Mouse (Mus musculus) kidney, embryonic 14.5 days (tissue): ENCODE data around the gene AC134908.4. TPM values are rescaled to one million over a fixed set of nuclear protein-coding genes. Genes with fewer than 3 reads are reported as not detected.

Experiments used
- ATAC-seq: fragments of 200-750 bp; cut with Nextera tagmentation; 2 replicates; pipeline ENCODE4 v1.8.0; 2017; ENCODE audit warnings: moderate number of reproducible peaks, mild to moderate bottlenecking, moderate TSS enrichment, moderate library complexity; ENCODE audit not compliant: low FRiP score, low TSS enrichment
- H3K27ac ChIP-seq: fragments of 300-500 bp; sonication (generic); 2 replicates; pipeline ENCODE4 v1.5.1; 2014; ENCODE audit warnings: low read depth, mild to moderate bottlenecking, low read length, moderate library complexity, mixed read lengths
- H3K27me3 ChIP-seq: fragments of 300-500 bp; sonication (generic); 2 replicates; pipeline ENCODE4 v1.6.1; 2014; ENCODE audit warnings: mild to moderate bottlenecking, low read length; ENCODE audit not compliant: control insufficient read depth, insufficient read depth
- H3K36me3 ChIP-seq: fragments of 300-500 bp; sonication (generic); 2 replicates; pipeline ENCODE4 v1.6.1; 2014; ENCODE audit warnings: low read length, mixed read lengths; ENCODE audit not compliant: control insufficient read depth, insufficient read depth
- H3K4me1 ChIP-seq: fragments of 300-500 bp; sonication (generic); 2 replicates; pipeline ENCODE4 v1.6.1; 2014; ENCODE audit warnings: low read length, mixed read lengths; ENCODE audit not compliant: control insufficient read depth, insufficient read depth
- H3K4me2 ChIP-seq: fragments of 300-500 bp; sonication (generic); replicated peaks from 2 replicates; pipeline ENCODE4 v1.6.1; 2014; ENCODE audit warnings: low read depth, mild to moderate bottlenecking, low read length
- H3K4me3 ChIP-seq: fragments of 300-500 bp; sonication (generic); 2 replicates; pipeline ENCODE4 v1.5.1; 2014; ENCODE audit warnings: mild to moderate bottlenecking, low read length
- H3K9ac ChIP-seq: fragments of 300-500 bp; sonication (generic); 2 replicates; pipeline ENCODE4 v1.6.1; 2014; ENCODE audit warnings: low read depth, mild to moderate bottlenecking, low read length, moderate library complexity
- H3K9me3 ChIP-seq: fragments of 300-500 bp; sonication (generic); 2 replicates; pipeline ENCODE4 v1.6.1; 2016; ENCODE audit warnings: low read length; ENCODE audit not compliant: control insufficient read depth
- WGBS: fragments of 180-500 bp; shearing (Covaris S2); extraction: QIAGEN DNeasy Blood & Tissue Kit; methylation state at CpG from one replicate; pipeline ENCODE4 v1.1.7; 2014; 5-methylcytosine and 5-hydroxymethylcytosine counted together
- polyA plus RNA-seq: library from polyadenylated mRNA; unstranded; fragments of >200 nt; fragmentation: Nextera tagmentation; extraction: Ambion mirVana; gene quantifications from 2 replicates; pipeline ENCODE4 v1.2.1, GENCODE M21; 2014

Gene AC134908.4
- polyA plus RNA-seq, 1 experiment from 2014 or later, result not detected

GRCm38 (mm10) chr17:25838904-25839303 lies 43.4 kb upstream of the AC134908.4 start:
- WGBS, result 86% methylated on average over 4 of the region's 4 CpGs
- Histone ChIP-seq H3K4me1 (peaks cover 45% of the 10 kb centered on the region), H3K36me3 (peaks cover 54% of the 10 kb centered on the region), H3K27me3 (no peaks in the 10 kb centered on the region), H3K27ac (no peak overlapping the region), H3K9me3 (no peaks in the 10 kb centered on the region), H3K4me2 (no peak overlapping the region), H3K4me3 (no peak overlapping the region), H3K9ac (no peak overlapping the region)
- no peak for ATAC-seq

GRCm38 (mm10) chr17:25837533-25837932 lies 42.1 kb upstream of the AC134908.4 start:
- peak overlapping the region; percentile 12; the same call in 1 of the 2 replicates for H3K27ac ChIP-seq
- 60% methylated on average over 3 of the region's 3 CpGs for WGBS

GRCm38 (mm10) chr17:25837076-25837410 lies 41.6 kb upstream of the AC134908.4 start, which contains the start of gene Rhbdl1:
Rhbdl1 (minus strand) TSS chr17:25837295.
- peaks cover 49% of the 10 kb centered on the region for H3K36me3 ChIP-seq
- H3K4me3 ChIP-seq, result peak within 1 kb of the TSS; percentile 35
- H3K27ac ChIP-seq, result peak within 1 kb of the TSS; percentile 31
- peak within 1 kb of the TSS; percentile 78 for H3K4me2 ChIP-seq
- peaks cover 39% of the 10 kb centered on the region for H3K4me1 ChIP-seq
- peak within 1 kb of the TSS; percentile 56 for H3K9ac ChIP-seq
- no peaks in the 10 kb centered on the region for H3K27me3 ChIP-seq
- H3K9me3 ChIP-seq, result no peaks in the 10 kb centered on the region
- WGBS, result 4% methylated on average over 29 of the region's 29 CpGs
- no peak for ATAC-seq

More at GRCm38 (mm10) chr17:25837533-25837932, 42.1 kb upstream of the AC134908.4 start:
- no peak for ATAC-seq
- H3K36me3 ChIP-seq, result peaks cover 54% of the 10 kb centered on the region
- peak overlapping the region; percentile 78 for H3K4me2 ChIP-seq
- H3K4me1 ChIP-seq, result peaks cover 39% of the 10 kb centered on the region
- no peaks in the 10 kb centered on the region for H3K9me3 ChIP-seq
- 0 out of 2 replicates have a peak overlapping the region, but pooled peaks have one; percentile 56 for H3K9ac ChIP-seq
- H3K27me3 ChIP-seq, result no peaks in the 10 kb centered on the region
- H3K4me3 ChIP-seq, result no peak overlapping the region; the same call in 1 of the 2 replicates

GRCm38 (mm10) chr17:25836397-25837075 lies 41.1 kb upstream of the AC134908.4 start:
- Histone ChIP-seq H3K4me2 (peak overlapping the region; percentile 78), H3K9me3 (no peaks in the 10 kb centered on the region), H3K9ac (peak overlapping the region; percentile 56), H3K4me1 (peaks cover 44% of the 10 kb centered on the region), H3K27me3 (no peaks in the 10 kb centered on the region), H3K4me3 (peak overlapping the region; percentile 35), H3K27ac (peak overlapping the region; percentile 31), H3K36me3 (peaks cover 46% of the 10 kb centered on the region)
- no peak for ATAC-seq
- 22% methylated on average over 23 of the region's 23 CpGs for WGBS

GRCm38 (mm10) chr17:25835816-25836215 lies 40.4 kb upstream of the AC134908.4 start:
- H3K4me1 ChIP-seq, result peaks cover 51% of the 10 kb centered on the region
- H3K27me3 ChIP-seq, result no peaks in the 10 kb centered on the region
- 94% methylated on average over 16 of the region's 16 CpGs for WGBS
- no peak overlapping the region for H3K27ac ChIP-seq
- H3K9ac ChIP-seq, result no peak overlapping the region
- no peak for ATAC-seq
- peaks cover 46% of the 10 kb centered on the region for H3K36me3 ChIP-seq
- H3K4me3 ChIP-seq, result no peak overlapping the region
- H3K4me2 ChIP-seq, result no peak overlapping the region
- no peaks in the 10 kb centered on the region for H3K9me3 ChIP-seq

GRCm38 (mm10) chr17:25835301-25835700 lies 39.8 kb upstream of the AC134908.4 start:
- ATAC-seq, result no peak
- no peak overlapping the region for H3K4me2 ChIP-seq
- peaks cover 46% of the 10 kb centered on the region for H3K36me3 ChIP-seq
- no peaks in the 10 kb centered on the region for H3K27me3 ChIP-seq
- no peak overlapping the region for H3K4me3 ChIP-seq
- WGBS, result 89% methylated on average over 7 of the region's 7 CpGs
- no peak overlapping the region for H3K27ac ChIP-seq
- no peak overlapping the region for H3K9ac ChIP-seq
- H3K4me1 ChIP-seq, result peaks cover 55% of the 10 kb centered on the region
- H3K9me3 ChIP-seq, result no peaks in the 10 kb centered on the region

- Histone ChIP-seq H3K36me3 (peaks cover 46% of the 10 kb centered on the region), H3K27me3 (no peaks in the 10 kb centered on the region), H3K9ac (peak overlapping the region; percentile 93), H3K4me1 (peaks cover 59% of the 10 kb centered on the region), H3K9me3 (no peaks in the 10 kb centered on the region), H3K4me2 (peak overlapping the region; percentile 95), H3K27ac (no peak overlapping the region), H3K4me3 (peak overlapping the region; percentile 89)
- WGBS, result 83% methylated on average over 12 of the region's 12 CpGs
- ATAC-seq, result no peak
These were observed 39.2 kb upstream of the AC134908.4 start for GRCm38 (mm10) chr17:25834595-25835222.

GRCm38 (mm10) chr17:25833961-25834594 lies 38.6 kb upstream of the AC134908.4 start:
- Histone ChIP-seq H3K4me2 (peak overlapping the region; percentile 95), H3K27me3 (no peaks in the 10 kb centered on the region), H3K4me1 (peaks cover 60% of the 10 kb centered on the region), H3K36me3 (peaks cover 42% of the 10 kb centered on the region), H3K9ac (peak overlapping the region; percentile 93), H3K9me3 (no peaks in the 10 kb centered on the region), H3K27ac (peak overlapping the region; percentile 98), H3K4me3 (peak overlapping the region; percentile 89)
- ATAC-seq, result no peak
- WGBS, result 17% methylated on average over 6 of the region's 6 CpGs

- peaks cover 63% of the 10 kb centered on the region for H3K4me1 ChIP-seq
- no peaks in the 10 kb centered on the region for H3K9me3 ChIP-seq
- H3K27me3 ChIP-seq, result no peaks in the 10 kb centered on the region
- peak within 1 kb of the TSS; percentile 95 for H3K4me2 ChIP-seq
- ATAC-seq, result peak; percentile 64
- peak within 1 kb of the TSS; percentile 93 for H3K9ac ChIP-seq
- peak within 1 kb of the TSS; percentile 89 for H3K4me3 ChIP-seq
- H3K27ac ChIP-seq, result peak within 1 kb of the TSS; percentile 98
- WGBS, result under 1% methylated on average over 24 of the region's 24 CpGs
- peaks cover 39% of the 10 kb centered on the region for H3K36me3 ChIP-seq
These were observed 37.8 kb upstream of the AC134908.4 start, which contains the start of gene Stub1 for GRCm38 (mm10) chr17:25833291-25833663. Stub1 (minus strand) TSS chr17:25833404.
